Mouse (Mus musculus): ENCODE measurements around the gene Rasgrf2.

- no peak for TF ChIP-seq GATA2 (IDR thresholded peaks at IDR 0.05; ENCODE audit: borderline replicate concordance, low read depth, low read length)
- TF ChIP-seq CTCF (IDR thresholded peaks at IDR 0.05; ENCODE audit: low read depth, low read length), result no peak
- no peak for TF ChIP-seq POLR2AphosphoS5 (IDR thresholded peaks at IDR 0.05; ENCODE audit: insufficient replicate concordance, low read depth, low read length)
- no peak for TF ChIP-seq GATA1 (IDR thresholded peaks at IDR 0.05; ENCODE audit: borderline replicate concordance, low read length)
Observed at GRCm38 (mm10) chr13:91874565-91874964, 256.9 kb downstream of the Rasgrf2 start.

Data from G1E (cell line).